Mouse (Mus musculus) hematopoietic stem cell, adult 5-6 weeks (primary cell): ENCODE measurements around the gene 2810408A11Rik. TPM values are rescaled to one million over a fixed set of nuclear protein-coding genes. Genes with fewer than 3 reads are reported as not detected.
A peak's percentile ranks its signal among the peaks of the same experiment; 100 is the strongest.
"Not testable (repeated sequence)": the region's sequence is repeated elsewhere in the genome, so short reads cannot be mapped to it uniquely, and the experiment has no call there.

ENCODE experiments used
- ATAC-seq, 2 experiments: fragments of 125-278 bp in 1 of 2; replicated peaks in 1 of 2; 2 replicates each; pipeline ENCODE4 v1.8.0; 2016 to 2017; ENCODE audit warnings: inconsistent platforms in 2 of 2, mild to moderate bottlenecking in 2 of 2, moderate number of reproducible peaks in 2 of 2, low read depth in 1 of 2, moderate TSS enrichment in 1 of 2; ENCODE audit not compliant: low FRiP score in 2 of 2, poor library complexity in 2 of 2, severe bottlenecking in 2 of 2, insufficient read depth in 1 of 2, low TSS enrichment in 1 of 2
- total RNA-seq: library from RNA; stranded (forward); fragments of 172-1452, 232-1000 nt; gene quantifications from 2 replicates; pipeline ENCODE4 v1.2.3, GENCODE M21; 2017

2810408A11Rik gene
- total RNA-seq, 1 experiment from 2014 or later, result 12.1 TPM

DNA sequence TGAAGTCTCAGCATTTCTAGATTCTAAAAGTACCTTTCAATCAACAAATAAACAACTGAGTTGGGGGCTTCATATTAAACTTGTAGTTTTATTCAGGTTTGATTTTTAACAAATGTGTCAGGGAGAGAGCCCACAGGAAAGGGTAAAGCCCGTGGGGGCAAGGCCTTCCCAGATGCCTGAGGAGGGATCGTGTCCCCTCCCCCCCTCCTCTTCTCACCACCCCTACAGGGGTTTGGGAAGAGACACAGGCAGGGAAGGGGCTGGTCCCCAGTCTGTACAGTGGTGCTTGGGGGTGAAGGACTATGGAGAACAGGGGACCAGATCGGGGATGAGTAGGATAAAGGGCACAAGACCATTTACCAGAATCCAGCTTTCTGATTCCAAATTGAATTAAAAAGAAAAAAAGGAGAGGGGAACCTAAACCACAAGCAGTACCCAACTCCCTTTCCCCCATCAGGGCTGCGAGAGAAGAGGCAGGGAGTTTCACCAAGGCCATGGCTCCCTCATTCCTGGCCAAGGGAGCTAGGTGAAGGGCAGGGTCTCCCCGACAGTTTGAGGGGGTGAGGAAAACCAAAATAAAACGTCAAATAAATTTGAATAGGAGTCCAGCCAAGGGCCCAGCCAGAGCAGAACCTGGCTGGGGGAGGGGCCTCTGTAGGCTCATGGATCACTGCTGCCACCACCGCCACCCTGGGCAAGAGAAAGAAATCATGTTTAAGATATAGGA, 16.0 kb upstream of the 2810408A11Rik start:
- not testable (repeated sequence) for ATAC-seq

DNA sequence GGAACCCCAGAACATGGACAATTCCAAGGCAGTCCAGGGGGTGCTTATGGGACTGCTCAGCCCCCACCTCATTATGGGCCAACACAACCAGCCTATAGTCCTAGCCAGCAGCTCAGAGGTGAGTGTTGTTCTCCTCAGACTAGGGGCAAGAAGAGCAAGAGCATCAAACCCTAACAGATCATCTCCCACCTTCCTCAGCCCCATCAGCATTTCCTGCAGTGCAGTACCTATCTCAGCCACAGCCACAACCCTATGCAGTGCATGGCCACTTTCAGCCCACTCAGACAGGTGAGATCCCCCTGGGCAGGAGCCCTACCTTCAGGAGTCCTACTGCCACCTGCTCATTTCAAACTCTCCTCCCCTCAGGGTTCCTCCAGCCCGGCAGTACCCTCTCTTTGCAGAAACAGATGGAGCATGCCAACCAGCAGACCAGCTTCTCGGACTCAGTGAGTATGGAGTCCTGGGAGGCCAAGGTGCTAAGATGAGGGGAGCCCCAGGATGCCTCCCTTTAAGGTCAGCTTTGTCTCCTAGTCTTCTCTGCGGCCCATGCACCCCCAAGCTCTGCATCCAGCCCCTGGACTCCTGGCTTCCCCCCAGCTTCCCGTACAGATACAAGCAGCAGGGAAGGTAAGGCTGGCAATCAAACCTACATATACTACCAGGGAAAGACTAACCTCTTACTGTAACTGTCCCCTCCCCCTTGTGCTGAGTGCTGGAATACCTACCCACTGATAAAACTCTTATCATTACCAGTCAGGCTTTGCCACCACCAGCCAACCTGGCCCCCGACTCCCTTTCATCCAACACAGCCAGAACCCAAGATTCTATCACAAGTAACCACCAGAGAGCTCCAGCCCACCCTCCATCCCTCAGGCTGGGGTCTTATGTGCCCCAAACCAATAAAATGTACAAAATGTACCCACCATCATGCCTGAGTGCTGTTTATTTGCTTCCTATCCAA, 15.2 kb upstream of the 2810408A11Rik start:
- ATAC-seq, result no peak

DNA sequence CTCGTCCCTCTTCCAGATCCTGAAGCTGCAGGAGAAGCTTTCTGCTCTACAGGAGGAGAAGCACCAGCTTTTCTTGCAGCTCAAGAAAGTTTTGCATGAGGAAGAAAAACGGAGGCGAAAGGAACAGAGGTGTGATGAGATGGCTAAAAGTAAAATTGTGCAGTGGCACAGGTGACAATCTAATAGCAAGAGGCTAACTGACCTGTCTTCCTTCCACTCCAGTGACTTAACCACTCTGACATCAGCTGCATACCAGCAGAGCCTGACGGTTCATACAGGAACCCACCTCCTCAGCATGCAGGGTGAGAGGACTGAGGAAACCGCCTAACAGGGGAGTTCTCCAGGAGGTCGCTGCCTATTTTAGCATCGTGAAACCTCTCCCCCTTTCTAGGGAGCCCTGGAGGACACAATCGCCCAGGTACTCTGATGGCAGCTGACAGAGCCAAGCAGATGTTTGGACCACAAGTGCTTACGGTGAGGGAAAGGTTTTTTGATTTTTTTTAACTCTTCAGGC, 14.2 kb upstream of the 2810408A11Rik start:
- no peak for ATAC-seq

DNA sequence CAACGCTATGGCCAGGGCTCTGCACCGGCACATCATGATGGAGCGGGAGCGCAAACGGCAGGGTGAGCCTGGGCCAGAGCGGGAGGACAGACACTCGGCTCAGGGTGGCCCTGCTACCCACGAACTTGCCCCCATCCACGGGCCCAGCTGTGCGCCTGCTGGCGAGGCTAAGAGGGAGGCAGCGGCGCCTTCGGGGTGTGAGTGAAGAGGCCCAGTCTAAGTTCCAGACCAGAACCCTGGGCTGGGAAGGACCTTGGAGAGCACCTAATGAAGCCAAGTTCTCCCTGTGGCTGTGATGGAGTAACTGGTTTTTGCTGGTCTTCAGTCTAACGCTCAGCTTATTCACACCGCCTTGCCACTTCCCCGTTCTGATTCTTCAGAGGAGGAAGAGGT, 13.6 kb upstream of the 2810408A11Rik start:
- no peak for ATAC-seq

DNA sequence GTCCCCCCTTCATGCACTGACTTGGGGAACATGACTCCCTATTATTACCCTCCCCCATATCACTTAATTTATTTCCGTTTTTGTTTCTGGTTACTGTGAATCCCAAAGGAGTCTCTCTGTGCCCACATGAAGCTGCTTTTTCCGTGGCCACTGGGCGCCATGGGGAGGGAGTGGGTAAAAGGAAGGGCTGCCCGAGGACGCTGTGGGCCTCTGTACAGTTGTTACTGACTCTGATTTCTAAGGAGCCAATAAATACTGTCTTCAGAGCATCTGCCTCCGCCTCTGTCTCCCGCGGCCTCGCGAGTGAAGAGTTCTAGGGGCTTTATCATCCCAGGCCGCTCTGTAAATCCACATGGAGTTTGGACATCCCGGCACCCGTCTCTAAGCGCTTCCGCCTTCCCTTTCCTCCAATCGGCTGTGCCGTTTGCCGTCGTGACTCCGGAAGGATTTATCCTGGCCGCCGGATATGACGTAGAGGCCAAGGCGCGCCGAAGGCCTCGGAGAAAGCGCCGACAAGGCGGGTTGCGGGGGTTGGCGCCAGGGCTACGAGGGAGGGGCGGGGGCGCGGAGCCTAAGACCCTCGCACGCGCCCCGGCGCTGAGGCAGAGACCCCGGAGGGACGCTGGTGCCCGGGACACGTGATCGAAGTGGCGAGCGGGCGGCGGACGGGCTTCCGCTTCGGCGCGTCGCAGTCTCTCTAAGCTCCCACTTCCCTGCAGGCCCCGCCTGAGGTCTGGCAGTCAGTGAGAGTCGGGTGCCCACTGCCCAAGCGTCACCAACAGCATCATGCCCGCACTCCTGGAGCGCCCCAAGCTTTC, 13.0 kb upstream of the 2810408A11Rik start, which contains the start of gene Gps2:
Gene Gps2 (plus strand): TSS at position 335 of the 818 bp plus-strand sequence.
- peak; percentile 80 to 87 for ATAC-seq

DNA sequence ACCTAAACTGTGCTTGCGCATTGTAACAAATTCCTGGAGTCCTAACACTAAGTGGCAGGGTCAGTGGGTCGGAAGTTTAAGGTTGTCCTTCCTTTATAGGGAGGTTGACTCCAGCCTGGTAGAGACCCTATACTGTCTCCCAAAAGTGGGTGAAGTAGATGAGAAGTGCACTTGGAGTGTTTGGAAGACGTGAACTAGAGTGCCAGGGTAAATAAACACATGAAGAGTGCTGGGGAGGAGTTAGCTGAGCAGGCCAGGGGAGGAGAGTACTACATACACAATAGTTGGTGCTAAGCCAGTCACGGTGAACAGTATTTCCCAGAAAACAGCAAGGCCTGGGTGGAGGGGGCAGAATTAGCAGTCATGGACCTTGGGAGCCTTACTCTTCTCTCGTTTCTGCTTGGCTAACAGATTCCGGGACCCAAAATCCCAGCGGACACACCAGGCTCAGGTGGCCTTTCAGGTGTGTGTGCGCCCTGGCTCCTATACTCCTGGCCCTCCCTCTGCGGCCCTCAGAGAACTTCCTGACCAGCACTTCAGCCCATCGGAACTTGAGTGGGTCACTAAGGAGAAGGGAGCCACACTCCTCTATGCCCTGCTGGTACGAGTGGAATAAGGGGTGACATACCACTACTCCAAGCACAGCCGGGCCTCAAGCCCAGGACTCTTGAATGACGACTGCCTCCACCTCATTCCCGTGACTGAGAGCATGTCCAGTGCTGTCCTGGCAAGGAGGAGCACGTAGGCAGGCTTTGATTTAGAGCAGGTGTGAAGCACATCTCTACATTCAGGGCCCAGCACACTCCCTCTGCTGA, 12.1 kb upstream of the 2810408A11Rik start:
- ATAC-seq, result no peak

DNA sequence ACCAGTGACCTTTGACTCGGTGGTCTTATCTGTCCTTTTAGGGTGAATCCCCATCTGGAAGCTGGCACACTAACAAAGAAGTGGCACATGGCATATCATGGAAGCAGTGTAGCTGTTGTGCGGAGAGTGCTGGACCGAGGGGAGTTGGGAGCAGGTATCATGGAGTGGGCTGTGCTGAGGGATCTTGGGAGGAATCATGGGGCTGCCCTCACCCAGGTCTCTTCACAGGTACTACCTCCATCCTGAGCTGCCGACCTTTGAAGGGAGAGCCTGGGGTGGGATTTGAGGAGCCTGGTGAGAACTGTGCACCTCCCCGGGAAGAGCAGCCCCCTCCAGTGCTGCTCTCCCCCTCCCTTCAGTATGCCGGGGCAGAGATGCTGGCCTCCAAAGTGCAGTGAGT, 10.9 kb upstream of the 2810408A11Rik start:
- no peak for ATAC-seq

DNA sequence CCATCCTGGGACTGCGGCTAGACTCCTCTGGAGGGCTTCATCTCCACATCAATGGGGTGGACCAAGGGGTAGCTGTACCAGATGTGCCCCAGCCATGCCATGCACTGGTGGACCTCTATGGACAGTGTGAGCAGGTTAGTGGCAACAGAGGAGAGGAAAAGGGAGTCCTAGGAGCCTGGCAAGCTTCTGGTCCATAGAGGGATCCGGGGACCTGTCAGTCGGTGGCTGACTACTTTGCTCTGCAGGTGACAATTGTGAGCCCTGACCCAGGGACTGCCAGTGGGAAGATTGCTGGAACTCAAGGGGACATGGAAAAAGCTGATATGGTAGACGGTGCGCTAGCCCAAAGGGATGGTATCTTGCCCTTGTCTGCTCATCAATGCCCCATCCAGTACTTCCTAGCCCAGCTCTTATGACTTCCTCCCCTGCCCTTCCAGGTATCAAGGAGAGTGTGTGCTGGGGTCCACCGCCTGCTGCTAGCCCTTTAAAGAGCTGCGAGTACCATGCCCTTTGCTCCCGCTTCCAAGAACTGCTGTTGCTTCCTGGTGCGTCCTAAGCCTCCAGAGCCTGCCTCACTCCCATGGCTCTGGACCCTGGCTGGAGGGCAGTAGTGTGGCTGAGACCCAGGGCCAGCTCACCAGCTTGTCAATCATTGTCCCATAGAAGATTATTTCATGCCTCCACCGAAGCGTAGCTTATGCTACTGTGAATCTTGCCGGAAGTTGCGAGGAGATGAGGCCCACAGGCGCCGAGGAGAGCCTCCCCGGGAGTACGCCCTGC, 10.2 kb upstream of the 2810408A11Rik start:
- no peak for ATAC-seq

DNA sequence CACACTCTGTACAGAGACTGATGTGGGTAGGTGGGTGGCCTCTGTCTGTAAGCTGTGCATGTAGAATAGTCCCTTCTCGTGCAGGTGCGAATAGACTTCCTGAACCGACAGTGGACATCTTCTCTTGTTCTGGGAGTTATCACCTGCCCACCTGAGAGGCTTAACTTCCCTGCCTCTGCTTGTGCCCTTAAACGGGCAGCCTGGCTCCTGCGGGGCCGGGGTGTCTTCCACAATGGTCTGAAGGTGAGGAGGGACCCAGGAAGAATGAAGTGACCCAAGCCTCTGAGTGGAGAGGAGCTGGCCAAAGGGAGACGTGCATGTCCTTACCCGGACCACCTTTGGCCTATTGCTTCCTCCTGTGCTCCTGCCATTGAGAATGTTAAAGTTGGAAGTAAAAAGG, 9.4 kb upstream of the 2810408A11Rik start:
- ATAC-seq, result no peak

DNA sequence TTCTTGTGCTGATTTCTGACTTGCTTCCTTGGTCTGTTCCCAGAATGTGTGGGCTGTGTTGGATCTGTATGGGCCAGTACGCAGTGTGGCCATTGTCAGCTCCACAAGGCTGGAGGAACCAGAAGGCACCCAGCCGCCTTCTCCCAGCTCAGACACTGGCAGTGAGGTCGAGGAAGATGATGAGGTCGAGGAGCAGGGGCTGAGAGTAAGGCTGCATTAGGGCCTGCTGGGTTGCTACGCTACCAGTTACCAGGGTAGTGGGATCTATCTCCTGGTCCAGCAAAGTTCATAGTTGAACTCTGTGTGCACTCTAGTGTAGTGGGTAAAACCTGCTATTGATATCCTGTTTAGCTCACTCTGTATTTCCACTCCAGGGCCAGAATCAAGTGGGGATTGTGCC, 8.4 kb upstream of the 2810408A11Rik start:
- ATAC-seq, result no peak

DNA sequence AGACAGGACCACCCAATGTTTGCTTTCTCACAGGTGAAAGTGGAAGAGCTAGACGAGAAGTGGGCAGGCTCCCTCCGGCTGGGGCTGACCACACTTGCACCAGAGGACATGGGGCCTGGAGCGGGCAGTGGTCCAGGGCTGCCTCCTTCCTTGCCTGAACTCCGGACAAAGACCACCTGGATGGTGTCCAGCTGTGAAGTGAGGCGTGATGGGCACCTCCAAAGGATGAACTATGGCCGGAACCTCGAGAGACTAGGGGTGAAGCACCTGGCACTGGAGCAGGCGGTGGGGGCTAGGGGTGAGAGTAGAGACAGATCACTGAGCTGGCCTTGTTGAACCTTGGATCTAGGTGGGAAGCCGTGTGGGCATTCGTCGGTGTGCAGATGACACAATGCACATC, 7.9 kb upstream of the 2810408A11Rik start:
- no peak for ATAC-seq

DNA sequence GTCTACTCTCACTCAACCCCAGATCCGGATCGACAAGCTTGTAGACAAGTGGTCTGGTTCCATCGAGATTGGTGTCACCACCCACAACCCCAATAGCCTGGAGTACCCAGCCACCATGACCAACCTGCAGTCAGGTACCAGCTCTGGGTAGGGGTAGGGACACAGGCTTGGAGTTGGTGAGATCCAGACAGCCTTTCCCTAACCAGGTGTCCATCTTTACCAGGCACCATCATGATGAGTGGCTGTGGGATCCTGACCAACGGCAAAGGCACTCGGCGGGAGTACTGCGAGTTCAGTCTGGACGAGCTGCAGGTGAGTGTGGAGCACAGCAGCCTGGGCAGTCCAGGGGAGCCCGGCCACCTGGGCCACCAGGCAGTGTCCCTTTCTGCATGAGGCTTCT, 3.5 kb upstream of the 2810408A11Rik start:
- no peak for ATAC-seq

DNA sequence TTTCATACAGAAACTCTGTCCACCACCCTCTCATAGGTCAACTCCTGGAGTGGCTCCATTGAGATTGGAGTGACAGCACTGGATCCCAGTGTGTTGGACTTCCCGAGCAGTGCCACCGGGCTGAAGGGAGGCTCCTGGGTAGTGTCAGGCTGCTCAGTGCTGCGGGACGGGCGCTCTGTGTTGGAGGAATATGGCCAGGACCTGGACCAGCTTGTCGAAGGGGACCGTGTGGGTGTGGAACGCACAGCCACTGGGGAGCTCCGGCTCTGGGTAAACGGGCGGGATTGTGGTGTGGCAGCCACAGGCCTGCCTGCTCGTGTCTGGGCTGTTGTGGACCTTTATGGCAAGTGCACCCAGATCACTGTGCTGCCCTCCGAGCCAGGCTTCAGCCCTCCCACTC, 2.2 kb upstream of the 2810408A11Rik start:
- no peak for ATAC-seq

DNA sequence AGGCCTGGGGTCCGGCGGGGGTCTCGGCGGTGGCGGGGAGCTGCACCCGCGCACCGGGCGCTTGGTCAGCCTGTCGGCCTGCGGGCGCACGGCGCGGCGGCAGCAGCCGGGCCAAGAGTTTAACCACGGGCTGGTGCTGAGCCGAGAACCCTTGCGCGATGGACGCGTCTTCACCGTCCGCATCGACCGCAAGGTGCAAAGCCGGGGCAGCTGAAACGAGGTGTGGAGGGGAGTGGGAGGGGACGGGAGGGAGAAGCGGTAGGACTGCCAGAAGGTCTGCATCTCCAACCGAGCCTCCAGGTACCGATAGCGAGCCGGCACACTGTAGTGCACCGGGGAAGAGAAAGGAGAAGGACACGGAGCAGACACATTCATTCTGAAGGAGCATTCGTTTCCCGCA, 1.2 kb upstream of the 2810408A11Rik start:
- no peak for ATAC-seq

DNA sequence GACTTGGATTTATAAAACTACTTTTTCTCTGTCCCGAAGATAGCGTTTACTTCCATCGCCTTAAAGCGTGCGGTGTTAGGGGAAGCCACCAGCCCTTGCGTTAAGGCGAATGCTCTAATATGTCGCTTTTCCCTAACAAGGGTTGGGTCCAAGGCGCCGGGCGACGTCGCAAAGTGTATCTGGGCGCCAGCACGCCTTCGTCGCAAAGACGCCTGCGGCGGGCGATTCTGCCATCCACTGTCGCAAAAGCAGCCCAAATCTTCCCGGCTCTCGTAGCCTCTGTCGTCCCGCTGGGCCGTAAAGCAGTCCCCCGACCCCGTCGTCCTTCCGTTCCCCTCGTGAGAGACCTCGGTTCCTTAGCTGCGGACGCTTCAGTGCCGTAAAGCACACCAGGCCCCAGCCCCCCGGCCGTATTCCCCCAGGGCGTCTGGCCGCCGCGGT, 639 bp upstream of the 2810408A11Rik start:
- ATAC-seq, result peak; percentile 82

DNA sequence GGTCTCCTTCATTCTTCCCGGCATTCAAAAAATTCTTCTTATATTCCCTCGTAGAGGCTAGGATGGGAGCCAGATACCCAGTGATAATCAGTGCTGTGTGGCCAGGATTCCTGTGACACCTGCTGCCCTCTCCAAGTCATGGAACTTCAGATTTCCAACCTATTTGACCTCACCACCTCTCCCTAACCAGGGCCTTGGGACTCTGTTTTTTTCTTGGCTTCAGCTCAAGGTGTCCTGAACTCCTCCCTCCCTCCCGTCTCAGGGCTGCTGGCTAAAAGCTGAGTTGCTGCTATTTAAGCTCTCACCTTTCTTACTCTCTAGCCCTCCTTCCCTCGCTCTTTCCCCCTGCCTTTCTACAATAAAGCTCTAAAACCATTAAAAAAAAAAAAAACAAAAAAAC, 917 bp downstream of the 2810408A11Rik start:
- ATAC-seq, result no peak
